Mouse (Mus musculus) cortical plate, adult 2 months (tissue): ENCODE data around the gene Tmprss11c. TPM values are rescaled to one million over a fixed set of nuclear protein-coding genes. Genes with fewer than 3 reads are reported as not detected.
A peak's percentile ranks its signal among the peaks of the same experiment; 100 is the strongest.
"Not testable (repeated sequence)": the region's sequence is repeated elsewhere in the genome, so short reads cannot be mapped to it uniquely, and the experiment has no call there.

Source experiments
- H3K27ac ChIP-seq: fragments of 200-500 bp; 2 replicates; pipeline ENCODE4 v1.5.1; 2012; ENCODE audit warnings: low read length, control low read depth, inconsistent platforms; ENCODE audit not compliant: insufficient read depth
- H3K4me1 ChIP-seq: fragments of 200-500 bp; 2 replicates; pipeline ENCODE4 v1.6.1; 2011; ENCODE audit warnings: low read length; ENCODE audit not compliant: control insufficient read depth, insufficient read depth
- H3K4me3 ChIP-seq: fragments of 200-500 bp; 2 replicates; pipeline ENCODE4 v1.5.1; 2011; ENCODE audit warnings: mild to moderate bottlenecking, low read length, control low read depth; ENCODE audit not compliant: insufficient read depth
- CTCF ChIP-seq: fragments of 200-500 bp; IDR thresholded peaks from 2 replicates; pipeline ENCODE4 v1.5.1; 2011; ENCODE audit warnings: mild to moderate bottlenecking, control low read depth, low read length; ENCODE audit not compliant: insufficient read depth; ENCODE audit errors: extremely low read depth
- POLR2A ChIP-seq: fragments of 200-500 bp; IDR thresholded peaks from 2 replicates; pipeline ENCODE4 v1.6.1; 2011; ENCODE audit warnings: mild to moderate bottlenecking, low read length, control low read depth; ENCODE audit not compliant: insufficient read depth; ENCODE audit errors: extremely low read depth
- polyA plus RNA-seq: library from polyadenylated mRNA; depleted of rRNA; stranded (reverse); fragments of >200 nt; gene quantifications from 2 replicates; pipeline ENCODE4 v1.2.3, GENCODE M21; 2012; rRNA removed

Tmprss11c gene
- polyA plus RNA-seq, result not detected in 2 replicates

DNA sequence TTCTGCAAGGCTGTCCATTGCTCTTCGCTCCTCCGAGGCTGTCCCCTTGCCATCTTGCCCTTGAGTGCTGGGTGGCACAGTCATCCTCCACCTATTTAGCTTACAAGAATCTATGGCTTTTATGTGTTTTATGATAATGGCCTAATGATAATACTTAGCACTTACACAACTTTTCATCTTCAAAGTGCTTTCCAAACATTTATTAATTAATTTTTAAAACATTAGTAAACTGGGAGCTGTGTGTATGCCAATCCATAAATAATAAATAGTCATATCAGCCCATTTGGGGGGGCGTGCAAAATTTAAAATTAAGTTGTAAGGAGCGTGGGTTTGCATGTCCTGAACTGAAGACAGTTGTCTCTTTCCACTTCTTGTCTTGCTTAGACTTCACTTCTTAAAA, at the start of gene Tmprss11c:
Gene Tmprss11c (minus strand): TSS at position 101 of the 400 bp plus-strand sequence.
- no peak within 1 kb of the TSS for H3K27ac ChIP-seq
- no peaks in the 10 kb centered on the region for H3K4me1 ChIP-seq
- H3K4me3 ChIP-seq, result no peak within 1 kb of the TSS
- TF ChIP-seq CTCF (no peak), POLR2A (no peak)

DNA sequence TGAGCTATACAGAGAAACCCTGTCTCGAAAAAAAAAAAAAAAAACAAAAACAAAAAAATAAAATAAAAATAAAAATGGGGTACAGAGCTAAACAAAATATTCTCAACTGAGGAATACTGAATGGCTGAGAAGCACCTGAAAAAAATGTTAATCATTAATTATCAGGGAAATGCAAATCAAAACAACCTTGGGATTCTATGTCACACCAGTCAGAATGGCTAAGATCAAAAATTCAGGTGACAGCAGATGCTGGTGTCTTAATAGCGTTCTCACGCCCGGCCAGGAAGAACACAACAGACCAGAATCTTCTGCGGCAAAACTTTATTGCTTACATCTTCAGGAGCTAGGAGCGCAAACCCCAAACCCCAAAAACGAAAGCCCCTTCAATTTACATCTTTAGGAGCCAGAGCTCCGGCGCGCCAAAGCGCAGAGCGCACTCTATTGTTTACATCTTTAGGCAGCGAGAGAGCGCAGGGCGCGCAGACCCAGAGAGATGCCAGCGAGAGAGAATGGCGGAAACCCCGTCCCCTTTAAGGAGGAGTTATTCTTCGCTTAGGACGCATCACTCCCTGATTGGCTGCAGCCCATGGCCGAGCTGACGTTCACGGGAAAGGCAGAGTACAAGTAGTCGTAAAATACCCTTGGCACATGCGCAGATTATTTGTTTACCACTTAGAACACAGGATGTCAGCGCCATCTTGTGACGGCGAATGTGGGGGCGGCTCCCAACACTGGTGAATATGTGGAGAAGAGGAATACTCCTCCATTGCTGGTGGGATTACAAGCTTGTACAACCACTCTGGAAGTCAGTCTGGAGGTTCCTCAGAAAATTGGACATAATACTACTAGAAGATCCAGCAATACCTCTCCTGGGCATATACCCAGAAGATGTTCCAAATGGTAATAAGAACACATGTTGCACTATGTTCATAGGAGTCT, 29.2 kb upstream of the Tmprss11c start:
- peak overlapping the region; percentile 47 for H3K4me3 ChIP-seq
- H3K4me1 ChIP-seq, H3K27ac ChIP-seq: not testable (repeated sequence)

DNA sequence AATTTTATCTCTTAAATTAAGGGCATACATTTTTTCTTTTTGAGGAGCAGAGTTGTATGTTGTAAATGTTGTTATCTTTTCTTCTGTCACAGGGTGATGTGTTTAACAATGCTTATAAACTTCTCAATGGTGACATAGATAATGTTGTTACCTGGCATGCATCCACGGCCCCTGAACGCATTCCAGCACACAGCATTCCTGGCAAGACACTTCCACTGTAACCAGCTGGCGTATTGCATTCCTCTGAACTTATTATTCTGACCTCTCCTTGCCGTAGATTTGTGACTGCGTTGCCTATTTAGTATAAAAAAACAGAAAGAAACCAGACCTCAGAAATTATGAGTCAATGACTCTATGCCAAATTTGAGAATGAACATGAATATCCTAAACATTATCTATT, 17.0 kb upstream of the Tmprss11c start:
- H3K4me1 ChIP-seq, result no peaks in the 10 kb centered on the region
- TF ChIP-seq POLR2A, result no peak
- no peak for TF ChIP-seq CTCF

DNA sequence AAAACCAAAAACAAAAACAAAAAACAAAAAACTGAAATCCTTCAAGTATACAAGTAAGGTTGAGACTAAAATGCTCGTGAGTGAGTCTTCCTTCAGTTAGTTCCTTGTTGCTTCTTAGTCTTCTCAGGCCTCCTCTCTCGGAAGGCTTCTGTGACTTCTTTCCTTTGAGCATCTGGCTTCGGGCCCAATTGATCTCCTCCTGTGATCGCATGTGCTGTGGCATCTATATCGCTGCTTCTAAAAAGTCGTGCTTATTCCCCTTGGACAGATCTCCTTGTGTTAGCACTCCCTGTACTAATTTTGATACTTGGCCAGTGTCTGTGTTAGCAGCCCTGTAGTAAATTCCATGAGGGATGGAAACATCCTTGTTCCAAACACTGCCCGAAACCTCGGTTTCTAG, 14.8 kb upstream of the Tmprss11c start:
- H3K27ac ChIP-seq, result no peak overlapping the region
- no peaks in the 10 kb centered on the region for H3K4me1 ChIP-seq
- TF ChIP-seq CTCF (no peak), POLR2A (no peak)

More for the DNA sequence above, 17.0 kb upstream of the Tmprss11c start:
- Histone ChIP-seq H3K27ac (no peak overlapping the region), H3K4me3 (no peak overlapping the region)

DNA sequence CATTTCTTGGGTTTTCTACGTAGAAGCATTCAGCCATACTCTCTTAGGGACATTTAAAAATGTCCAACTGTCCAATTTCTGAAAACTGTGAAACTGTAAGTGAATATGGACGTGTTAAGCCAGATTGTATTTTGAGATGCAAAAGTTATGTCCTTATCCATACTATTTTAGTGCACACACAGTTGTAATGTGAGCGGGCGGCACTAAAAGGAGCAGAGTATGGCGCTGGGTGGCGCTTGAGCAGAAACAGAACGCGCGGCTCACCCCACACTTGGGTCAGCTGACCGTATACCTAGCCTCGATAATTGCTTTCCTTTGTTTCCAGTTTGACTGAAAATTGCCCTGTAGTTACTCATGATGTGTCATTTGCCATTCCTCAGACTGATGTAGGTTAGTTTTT, 42.5 kb downstream of the Tmprss11c start:
- Histone ChIP-seq H3K4me3 (no peak overlapping the region), H3K27ac (no peak overlapping the region), H3K4me1 (no peaks in the 10 kb centered on the region)
- TF ChIP-seq POLR2A (no peak), CTCF (no peak)

More for the DNA sequence above, 14.8 kb upstream of the Tmprss11c start:
- no peak overlapping the region for H3K4me3 ChIP-seq

DNA sequence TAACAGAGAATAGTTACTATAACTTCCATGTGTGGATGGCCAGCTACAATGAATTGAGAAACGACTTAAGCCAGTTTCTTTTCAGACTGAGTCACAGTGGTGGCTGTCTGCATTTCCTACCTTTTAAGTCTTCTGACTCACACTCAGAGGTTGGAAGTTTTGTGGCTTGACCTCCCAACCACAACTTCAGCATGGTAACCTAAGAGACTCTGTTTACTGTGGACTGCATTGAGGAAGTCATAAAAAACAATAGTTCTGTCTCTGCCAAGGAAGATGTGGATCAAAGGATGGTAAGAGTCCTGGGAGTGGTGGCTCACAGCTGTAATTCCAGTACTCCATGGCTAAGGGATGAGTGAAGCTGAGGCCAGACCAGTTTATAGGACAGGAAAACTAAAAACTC, 44.2 kb downstream of the Tmprss11c start:
- no peak for TF ChIP-seq POLR2A
- no peak for TF ChIP-seq CTCF
- no peaks in the 10 kb centered on the region for H3K4me1 ChIP-seq
- no peak overlapping the region for H3K27ac ChIP-seq
- no peak overlapping the region for H3K4me3 ChIP-seq

DNA sequence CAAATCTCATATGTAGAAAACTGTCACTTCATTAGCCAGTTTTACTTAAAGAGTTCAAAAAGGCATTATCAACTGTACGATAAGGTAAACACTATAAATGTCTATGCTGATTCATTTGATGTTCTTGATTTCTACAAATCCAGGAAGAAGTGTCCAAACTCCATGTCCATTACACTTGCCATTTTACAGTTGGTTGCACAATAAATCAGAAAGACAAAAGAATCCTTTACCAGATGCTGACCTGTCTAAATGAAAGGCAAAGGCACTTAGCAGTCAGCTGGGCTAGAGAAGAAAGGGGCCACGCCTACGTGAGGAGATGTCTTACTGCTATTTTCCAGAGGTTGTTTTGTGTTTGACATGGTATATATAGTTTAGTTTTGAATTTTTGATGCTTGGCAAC, 44.8 kb downstream of the Tmprss11c start:
- TF ChIP-seq CTCF (no peak), POLR2A (no peak)
- H3K4me3 ChIP-seq, result no peak overlapping the region
- H3K27ac ChIP-seq, result no peak overlapping the region
- H3K4me1 ChIP-seq, result no peaks in the 10 kb centered on the region

DNA sequence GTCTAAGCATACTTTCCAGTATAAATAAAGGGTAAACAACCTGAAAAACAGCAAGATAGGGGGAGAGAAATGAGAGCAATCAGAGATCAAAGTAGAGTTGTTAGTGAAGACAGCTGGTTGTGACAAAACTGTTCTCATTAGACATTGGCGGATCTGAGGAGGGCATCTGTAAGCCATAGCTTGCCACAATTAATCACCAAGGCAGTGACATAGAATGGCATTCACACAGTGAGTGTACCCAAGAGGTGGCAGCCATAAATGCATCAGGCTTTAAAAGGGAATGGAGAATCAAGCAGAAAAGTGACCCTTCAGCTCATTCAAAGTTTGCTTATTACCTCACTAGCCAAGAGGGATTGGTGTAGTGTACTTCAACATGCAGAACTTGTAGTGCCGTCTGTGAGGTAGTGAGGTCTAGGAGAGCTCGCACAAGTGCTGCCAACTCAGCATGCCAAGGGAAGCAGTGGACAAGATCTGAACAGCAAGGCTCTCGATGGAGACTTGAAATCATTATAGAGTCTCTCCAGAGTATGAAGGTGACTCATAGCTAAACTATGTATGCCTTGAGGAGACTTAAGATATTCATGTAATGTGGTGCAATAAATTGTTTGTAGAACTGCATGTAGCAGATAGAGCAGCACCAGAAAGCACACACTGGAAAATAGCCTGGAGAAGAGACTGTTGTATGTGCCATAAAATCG, 61.8 kb downstream of the Tmprss11c start:
- no peak overlapping the region for H3K4me3 ChIP-seq
- TF ChIP-seq CTCF (no peak), POLR2A (no peak)
- no peak overlapping the region for H3K27ac ChIP-seq
- no peaks in the 10 kb centered on the region for H3K4me1 ChIP-seq

DNA sequence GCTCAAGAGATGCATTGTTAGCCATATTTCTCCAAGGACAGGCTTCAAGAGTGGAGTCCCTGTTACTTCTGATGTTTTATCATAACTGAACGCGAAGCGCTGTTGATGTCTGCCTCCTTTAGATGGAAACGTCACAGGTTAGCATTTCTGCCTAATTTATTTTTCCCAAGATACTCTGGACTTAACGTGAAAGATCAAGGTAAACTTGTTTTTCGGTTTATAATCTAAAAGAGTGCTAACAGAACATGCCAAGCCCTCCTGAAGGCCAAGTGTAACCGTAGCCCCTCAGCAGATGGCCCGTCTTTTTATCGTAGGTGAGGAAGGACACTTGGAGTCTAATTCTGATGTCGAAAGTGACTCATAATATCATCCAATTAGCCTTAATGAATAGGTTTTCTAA, 91.3 kb downstream of the Tmprss11c start, which contains the start of gene Gnrhr:
Gene Gnrhr (minus strand): TSS at position 101 of the 400 bp plus-strand sequence.
- TF ChIP-seq POLR2A (no peak), CTCF (no peak)
- Histone ChIP-seq H3K4me1 (no peaks in the 10 kb centered on the region), H3K4me3 (no peak within 1 kb of the TSS), H3K27ac (no peak within 1 kb of the TSS)

DNA sequence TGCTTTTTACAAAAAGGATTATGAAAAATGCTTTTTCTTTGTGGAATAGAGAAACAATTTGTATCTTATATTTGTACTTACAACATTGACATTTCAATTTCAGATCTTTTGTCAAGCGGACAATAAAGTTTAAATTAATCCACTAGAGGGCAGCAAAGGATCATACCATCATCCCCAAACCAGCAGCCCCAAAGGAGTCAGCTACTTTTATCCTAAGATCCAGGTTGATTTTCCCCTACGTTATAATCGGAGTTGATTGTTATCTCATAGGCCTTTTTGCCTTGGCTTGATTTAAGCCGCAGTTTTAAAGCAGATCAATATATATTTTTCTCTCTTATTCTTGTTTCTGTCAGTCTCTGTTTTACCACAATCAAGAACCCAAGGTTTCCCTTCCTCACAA, 97.8 kb downstream of the Tmprss11c start:
- no peak overlapping the region for H3K4me3 ChIP-seq
- H3K4me1 ChIP-seq, result no peaks in the 10 kb centered on the region
- TF ChIP-seq POLR2A, result no peak
- peak; percentile 48; the same call in 1 of the 2 replicates for TF ChIP-seq CTCF
- no peak overlapping the region for H3K27ac ChIP-seq
